Mouse (Mus musculus): Measurements from ENCODE around the gene Rasl10a.

Gene Rasl10a

GRCm38 (mm10) chr11:5052200-5052854 is 5.6 kb upstream of the Rasl10a start:
- no peak for DNase-seq (ENCODE audit: low spot score)

DNA sequence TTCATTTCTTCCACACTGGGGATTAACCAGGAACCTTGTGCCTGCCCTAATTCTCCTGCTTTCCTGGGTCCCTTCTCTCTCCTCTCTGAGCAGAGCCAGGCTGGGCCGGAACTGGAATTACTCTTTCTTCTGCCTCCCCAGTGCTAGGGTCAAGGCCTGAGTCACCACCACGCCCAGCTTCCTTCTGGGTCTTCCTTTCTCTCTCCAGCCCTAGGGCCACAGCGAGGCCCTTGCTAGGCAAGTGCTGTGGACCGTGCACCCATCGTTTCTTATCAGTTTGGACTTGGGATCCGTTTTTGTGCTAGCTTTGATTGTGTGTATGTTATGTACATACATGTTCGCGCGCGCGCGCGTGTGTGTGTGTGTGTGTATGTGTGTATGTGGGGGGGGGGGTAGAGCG is 3.8 kb upstream of the Rasl10a start:
- no peak for DNase-seq (ENCODE audit: low spot score)

- no peak for DNase-seq (ENCODE audit: low spot score)
Observed at GRCm38 (mm10) chr11:5054874-5055273, 3.1 kb upstream of the Rasl10a start.

DNA sequence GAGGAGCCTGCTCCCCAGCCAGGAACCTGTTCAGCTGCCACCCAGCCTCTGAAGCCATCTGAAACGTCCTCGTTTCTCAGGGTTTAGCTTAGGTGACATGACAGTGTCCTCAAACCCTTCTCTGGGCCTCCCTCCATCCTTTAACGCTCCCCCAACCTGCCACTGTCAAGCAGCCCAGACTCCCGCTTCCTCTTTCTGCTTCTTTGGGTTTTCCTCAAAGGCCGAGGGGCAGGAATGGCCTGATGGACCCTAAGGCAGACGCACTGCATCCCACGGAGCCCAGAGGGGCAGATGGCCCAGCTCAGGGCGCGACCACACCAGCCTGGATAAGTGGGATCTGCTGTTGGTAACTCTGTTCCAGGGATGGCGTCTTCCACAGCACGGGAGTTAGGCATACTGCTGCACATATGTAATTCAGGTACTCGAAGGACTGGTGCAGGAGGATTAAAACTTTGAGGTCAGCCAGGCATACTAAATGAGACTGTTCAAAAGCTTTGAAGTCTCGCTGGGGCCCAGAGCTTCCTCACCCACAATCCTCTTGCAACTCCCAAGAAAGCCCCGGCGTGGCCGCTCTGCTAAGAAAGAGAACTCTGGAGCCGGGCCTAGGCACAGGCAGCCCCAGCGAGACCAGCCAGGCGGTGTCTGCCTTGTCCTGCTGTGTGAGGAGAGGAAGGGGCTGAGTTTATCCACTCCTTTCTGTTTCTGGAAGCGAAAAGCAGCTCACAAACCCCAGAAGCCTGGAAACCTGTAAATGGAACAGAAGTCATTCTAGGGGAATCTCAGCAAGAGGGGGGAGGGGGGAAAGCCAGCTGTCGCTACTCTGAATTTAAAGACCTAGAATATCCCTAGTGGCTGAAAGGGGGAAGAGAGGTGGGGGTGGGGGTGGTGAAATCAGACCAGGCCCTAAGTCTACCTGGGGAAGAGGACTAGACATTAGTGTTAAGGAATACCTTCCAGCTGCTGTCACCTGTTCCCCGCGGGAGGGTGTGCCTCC is 1.7 kb upstream of the Rasl10a start:
- DNase-seq (ENCODE audit: low spot score): peak; percentile 46

- no peak for DNase-seq (ENCODE audit: low spot score)
Observed at GRCm38 (mm10) chr11:5057064-5057463, 864 bp upstream of the Rasl10a start.

- no peak for DNase-seq (ENCODE audit: low spot score)
Observed at GRCm38 (mm10) chr11:5057541-5057855, 430 bp upstream of the Rasl10a start.

DNA sequence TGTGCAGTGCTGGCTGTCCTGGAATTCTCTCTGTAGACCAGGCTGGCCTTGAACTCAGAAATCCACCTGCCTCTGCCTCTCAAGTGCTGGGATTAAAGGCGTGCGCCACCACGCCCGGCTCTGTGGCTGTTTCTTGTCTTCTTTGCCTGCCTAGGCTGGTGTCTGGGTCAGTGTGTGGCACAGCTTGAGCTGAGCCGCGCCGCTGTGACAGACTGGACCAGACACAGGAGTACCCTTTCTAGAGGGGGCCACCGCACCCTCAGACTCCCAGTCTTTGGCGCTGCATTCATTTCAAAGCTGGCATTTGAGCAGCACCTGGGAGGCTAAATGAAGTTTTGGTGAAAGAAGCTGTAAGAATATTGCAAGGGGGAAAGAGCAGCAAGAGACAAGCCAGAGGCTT is 855 bp downstream of the Rasl10a start:
- no peak for DNase-seq (ENCODE audit: low spot score)

DNA sequence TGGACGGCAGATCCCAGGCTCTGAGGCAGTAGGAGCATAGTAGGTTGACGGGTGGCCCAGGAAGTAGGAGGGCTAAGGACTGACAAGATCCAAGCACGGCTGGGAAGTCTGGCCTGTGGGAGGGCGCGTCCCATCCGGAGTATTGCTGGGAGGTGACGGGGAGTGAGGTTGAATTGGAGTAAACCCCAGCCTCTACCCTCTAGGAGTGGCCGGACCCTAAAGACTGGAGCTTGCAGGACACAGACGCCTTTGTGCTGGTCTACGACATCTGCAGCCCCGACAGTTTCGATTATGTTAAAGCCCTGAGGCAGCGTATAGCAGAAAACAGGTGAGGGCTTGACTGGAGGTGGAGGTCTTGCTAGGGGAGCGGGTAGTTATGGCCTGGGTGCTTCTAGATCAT is 1.3 kb downstream of the Rasl10a start:
- no peak for DNase-seq (ENCODE audit: low spot score)

- DNase-seq (ENCODE audit: low spot score): peak; percentile 71
Observed at GRCm38 (mm10) chr11:5059704-5060156, 1.8 kb downstream of the Rasl10a start.

GRCm38 (mm10) chr11:5060756-5061412 is 3.0 kb downstream of the Rasl10a start:
- peak; percentile 47 for DNase-seq (ENCODE audit: low spot score)

- peak; percentile 87 for DNase-seq (ENCODE audit: low spot score)
Observed at GRCm38 (mm10) chr11:5061413-5062139, 3.6 kb downstream of the Rasl10a start.

- DNase-seq (ENCODE audit: low spot score): no peak
Observed at GRCm38 (mm10) chr11:5062326-5062725, 4.4 kb downstream of the Rasl10a start.

DNA sequence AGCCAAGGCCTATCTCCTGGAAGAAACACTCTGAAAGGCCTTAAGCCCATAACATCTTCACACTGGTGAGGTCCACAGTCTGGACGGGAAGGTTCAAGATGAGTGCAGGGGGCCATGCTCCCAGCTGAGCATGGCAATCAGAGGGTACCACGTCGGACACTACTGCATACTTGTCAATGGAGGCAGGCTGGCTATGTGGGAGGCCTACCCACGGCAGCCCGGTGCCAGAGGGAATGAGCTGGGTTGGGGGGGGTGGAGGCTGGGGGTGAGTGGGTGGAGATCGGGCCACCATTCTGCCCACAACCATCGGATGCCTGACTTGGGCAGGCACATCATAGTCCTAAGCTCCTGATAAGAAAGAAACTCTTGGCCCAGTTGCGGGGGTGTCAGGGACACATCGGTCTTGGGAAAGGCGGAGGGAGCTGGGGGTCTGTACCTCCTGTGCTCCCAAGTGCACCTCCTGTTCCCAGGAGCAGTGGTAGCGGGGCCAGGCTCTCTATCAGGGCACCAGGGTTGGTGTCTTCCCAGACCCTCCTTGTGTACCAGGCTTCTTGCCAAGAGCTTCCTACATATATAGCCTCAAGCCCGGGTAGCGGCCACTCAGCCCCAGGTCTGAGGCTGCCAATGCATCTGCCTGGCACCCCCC is 5.1 kb downstream of the Rasl10a start:
- DNase-seq (ENCODE audit: low spot score): no peak

DNA sequence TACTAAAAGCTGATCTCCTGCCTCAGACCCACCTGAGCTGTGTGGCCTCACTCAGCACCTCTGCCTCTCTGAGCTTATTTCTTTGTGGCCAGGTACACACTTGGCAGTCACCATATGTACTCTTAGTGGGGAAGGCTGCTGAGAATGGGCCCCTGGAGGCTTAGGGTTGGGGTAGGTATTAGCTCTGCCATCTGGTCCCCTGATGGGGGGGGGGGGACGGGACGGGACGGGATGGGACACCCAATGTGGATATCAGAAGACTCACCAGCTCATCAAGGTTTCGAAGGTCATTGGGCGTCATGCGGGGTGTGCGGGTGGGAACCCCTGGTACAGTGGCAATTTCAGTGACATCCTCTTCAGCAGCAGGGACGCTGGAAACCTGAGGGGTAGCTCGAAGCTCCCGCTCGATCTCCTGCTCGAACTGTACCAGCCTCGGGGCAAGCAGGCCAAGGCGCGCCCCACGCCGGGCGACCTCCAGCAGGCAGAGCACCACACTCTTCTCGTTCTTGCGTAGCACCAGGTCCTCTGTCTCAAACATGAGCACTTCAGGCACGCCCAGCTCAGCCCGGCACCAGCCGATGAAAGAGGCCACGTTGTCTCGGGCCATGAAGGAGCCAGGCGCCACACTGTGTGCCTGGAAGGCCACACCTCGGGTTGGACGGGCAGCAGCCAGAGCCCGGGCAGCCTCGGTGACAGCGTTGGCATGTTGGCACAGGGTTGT is 5.8 kb downstream of the Rasl10a start:
- DNase-seq (ENCODE audit: low spot score): no peak

GRCm38 (mm10) chr11:5064282-5065055 is 6.5 kb downstream of the Rasl10a start:
- no peak for DNase-seq (ENCODE audit: low spot score)

GRCm38 (mm10) chr11:5065056-5065821 is 7.3 kb downstream of the Rasl10a start, which contains the start of gene Gas2l1:
Gene Gas2l1, minus strand, starts transcription at chr11:5065327.
- DNase-seq (ENCODE audit: low spot score): peak; percentile 93

- DNase-seq (ENCODE audit: low spot score): no peak
Observed at GRCm38 (mm10) chr11:5067063-5067462, 9.1 kb downstream of the Rasl10a start.

- no peak for DNase-seq (ENCODE audit: low spot score)
Observed at GRCm38 (mm10) chr11:5068126-5068971, 10.4 kb downstream of the Rasl10a start.

Measured in embryo, embryonic 10.5 days (tissue).